Mouse (Mus musculus): ENCODE results near the gene Mtss1l. TPM values are rescaled to one million over a fixed set of nuclear protein-coding genes. Genes with fewer than 3 reads are reported as not detected.

The Mtss1l gene
- polyA plus RNA-seq, 1 experiment from 2014 or later: 10.0 TPM

Other genes with a start within 250 kb of the Mtss1l start
- 27.0 and 29.4 TPM in 2 replicates for gene Vac14, start 102.9 kb upstream of the Mtss1l start, polyA plus RNA-seq (2016; fragmentation: Nextera tagmentation; extraction: Ambion mirVana)
- 0.26 and 0.63 TPM in 2 replicates for gene Il34, start 84.4 kb downstream of the Mtss1l start, polyA plus RNA-seq (2016; fragmentation: Nextera tagmentation; extraction: Ambion mirVana)
- gene Cog4, start 125.1 kb downstream of the Mtss1l start, polyA plus RNA-seq (2016; fragmentation: Nextera tagmentation; extraction: Ambion mirVana): 64.5 and 73.6 TPM in 2 replicates
- gene Sf3b3, start 125.3 kb downstream of the Mtss1l start, polyA plus RNA-seq (2016; fragmentation: Nextera tagmentation; extraction: Ambion mirVana): 187 and 189 TPM in 2 replicates
- 13.2 and 14.4 TPM in 2 replicates for gene Fuk, start 181.0 kb downstream of the Mtss1l start, polyA plus RNA-seq (2016; fragmentation: Nextera tagmentation; extraction: Ambion mirVana)
- gene St3gal2, start 198.4 kb downstream of the Mtss1l start, polyA plus RNA-seq (2016; fragmentation: Nextera tagmentation; extraction: Ambion mirVana): 26.2 and 27.2 TPM in 2 replicates

All from forebrain, embryonic 12.5 days (tissue).